Mouse (Mus musculus) liver, embryonic 13.5 days (tissue): ENCODE results near the gene Dcakd. TPM values are rescaled to one million over a fixed set of nuclear protein-coding genes. Genes with fewer than 3 reads are reported as not detected.
"Not testable (repeated sequence)": the region's sequence is repeated elsewhere in the genome, so short reads cannot be mapped to it uniquely, and the experiment has no call there.

ENCODE experiments used
- ATAC-seq: fragments of 200-750 bp; cut with Nextera tagmentation; 2 replicates; pipeline ENCODE4 v1.8.0; 2017; ENCODE audit warnings: low read depth, mild to moderate bottlenecking, moderate number of reproducible peaks, moderate library complexity
- DNase-seq: peaks from one replicate; pipeline ENCODE4 v3.0.0; 2022
- H3K27ac ChIP-seq: fragments of 300-500 bp; sonication (generic); 2 replicates; pipeline ENCODE4 v1.5.1; 2015; ENCODE audit warnings: moderate library complexity, mild to moderate bottlenecking, inconsistent platforms
- H3K27me3 ChIP-seq: fragments of 300-500 bp; sonication (generic); 2 replicates; pipeline ENCODE4 v1.6.1; 2015; ENCODE audit warnings: mild to moderate bottlenecking, inconsistent platforms
- H3K36me3 ChIP-seq: fragments of 300-500 bp; sonication (generic); 2 replicates; pipeline ENCODE4 v1.6.1; 2015; ENCODE audit warnings: mild to moderate bottlenecking, inconsistent platforms
- H3K4me1 ChIP-seq: fragments of 300-500 bp; sonication (generic); replicated peaks from 2 replicates; pipeline ENCODE4 v1.6.1; 2015; ENCODE audit warnings: inconsistent platforms
- H3K4me2 ChIP-seq: fragments of 300-500 bp; sonication (generic); 2 replicates; pipeline ENCODE4 v1.6.1; 2015; ENCODE audit warnings: inconsistent platforms, mild to moderate bottlenecking, moderate library complexity
- H3K4me3 ChIP-seq: fragments of 300-500 bp; sonication (generic); replicated peaks from 2 replicates; pipeline ENCODE4 v1.5.1; 2015; ENCODE audit warnings: mild to moderate bottlenecking, inconsistent platforms
- H3K9ac ChIP-seq: fragments of 300-500 bp; sonication (generic); 2 replicates; pipeline ENCODE4 v1.6.1; 2015; ENCODE audit warnings: mild to moderate bottlenecking, inconsistent platforms
- H3K9me3 ChIP-seq: fragments of 300-500 bp; sonication (generic); replicated peaks from 2 replicates; pipeline ENCODE4 v1.6.1; 2016; ENCODE audit warnings: inconsistent platforms
- WGBS: fragments of 180-500 bp; shearing (Covaris S2); methylation state at CpG from one replicate; pipeline ENCODE4 v1.1.7; 2015; ENCODE audit not compliant: insufficient replicate concordance; 5-methylcytosine and 5-hydroxymethylcytosine counted together
- polyA plus RNA-seq: library from polyadenylated mRNA; unstranded; fragments of >200 nt; fragmentation: Nextera tagmentation; extraction: Ambion mirVana; gene quantifications from 2 replicates; pipeline ENCODE4 v1.2.1, GENCODE M21; 2015

Dcakd gene
- polyA plus RNA-seq, 1 experiment from 2014 or later: 29.9 TPM

GRCm38 (mm10) chr11:102992940-102993339 lies 35.2 kb downstream of the Dcakd start:
- Histone ChIP-seq H3K27ac (no peak overlapping the region), H3K4me2 (no peak overlapping the region), H3K36me3 (peaks cover 38% of the 10 kb centered on the region), H3K9ac (no peak overlapping the region), H3K9me3 (no peaks in the 10 kb centered on the region), H3K4me3 (no peak overlapping the region), H3K4me1 (peaks cover 19% of the 10 kb centered on the region), H3K27me3 (peaks cover 49% of the 10 kb centered on the region)
- DNase-seq (peak; percentile 47), ATAC-seq (0 out of 2 replicates have a peak, but pooled peaks have one; percentile 37)
- 7% methylated on average over 5 of the region's 5 CpGs for WGBS

DNA sequence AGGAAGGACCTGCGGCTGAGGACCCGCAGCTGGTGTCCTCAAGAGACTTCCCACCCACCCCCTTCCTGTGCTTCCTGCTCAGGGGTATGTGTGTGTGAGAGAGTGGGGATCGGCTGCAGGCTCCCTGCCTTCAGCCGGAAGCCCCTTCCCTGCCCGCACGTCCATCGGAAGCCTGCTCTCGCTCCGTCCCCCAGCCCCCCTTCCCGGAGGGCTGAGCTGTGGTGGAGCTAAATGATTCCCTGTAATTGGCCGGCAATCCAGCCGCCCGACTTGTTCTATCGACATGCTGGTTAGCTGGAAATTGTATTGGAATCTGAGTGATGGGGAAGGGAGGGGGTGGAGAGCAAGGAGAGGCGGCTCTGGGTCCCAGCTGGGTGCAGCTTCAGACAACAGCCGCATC lies 36.5 kb downstream of the Dcakd start:
- Histone ChIP-seq H3K27ac (no peak overlapping the region), H3K9me3 (no peaks in the 10 kb centered on the region), H3K4me2 (0 out of 2 replicates have a peak overlapping the region, but pooled peaks have one; percentile 19), H3K27me3 (peaks cover 61% of the 10 kb centered on the region), H3K9ac (no peak overlapping the region), H3K4me1 (peaks cover 13% of the 10 kb centered on the region), H3K36me3 (peaks cover 27% of the 10 kb centered on the region), H3K4me3 (no peak overlapping the region)
- ATAC-seq (no peak), DNase-seq (no peak)
- 5% methylated on average over 16 of the region's 16 CpGs for WGBS

DNA sequence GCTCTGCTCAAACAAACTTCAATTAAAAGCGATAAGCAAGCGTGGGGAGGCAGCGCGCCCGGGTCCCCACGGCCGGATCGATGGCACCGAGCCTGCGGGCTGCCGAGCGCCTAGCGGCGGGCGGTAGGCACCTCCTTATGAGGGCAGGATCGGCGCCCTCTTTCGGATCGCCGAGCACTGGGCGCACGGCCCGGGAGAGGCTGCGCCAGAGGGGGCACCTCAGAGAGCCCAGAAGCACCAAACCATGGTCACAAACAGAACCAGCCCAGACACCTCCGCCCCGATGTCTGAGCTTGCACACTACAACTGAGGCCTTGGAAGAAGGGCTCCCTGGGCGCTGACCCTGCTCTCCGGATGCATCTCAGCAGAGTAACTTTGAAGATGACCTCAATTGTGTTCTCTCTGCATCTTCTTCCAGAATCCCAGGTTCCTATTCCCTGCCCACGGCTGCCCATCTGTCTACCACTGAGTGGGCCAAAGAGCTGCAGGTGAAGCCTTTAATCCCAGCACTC lies 37.9 kb downstream of the Dcakd start:
- Histone ChIP-seq H3K27me3 (peaks cover 65% of the 10 kb centered on the region), H3K4me3 (peak overlapping the region; percentile 32), H3K27ac (no peak overlapping the region), H3K9me3 (no peaks in the 10 kb centered on the region), H3K4me2 (peak overlapping the region; percentile 56), H3K36me3 (peaks cover 12% of the 10 kb centered on the region), H3K4me1 (peaks cover 13% of the 10 kb centered on the region), H3K9ac (no peak overlapping the region)
- no peak for ATAC-seq
- DNase-seq: no peak
- 1% methylated on average over 29 of the region's 29 CpGs for WGBS

GRCm38 (mm10) chr11:102989641-102990151 lies 38.4 kb downstream of the Dcakd start:
- Histone ChIP-seq H3K27ac (no peak overlapping the region), H3K9me3 (no peaks in the 10 kb centered on the region), H3K27me3 (peaks cover 65% of the 10 kb centered on the region), H3K9ac (no peak overlapping the region), H3K36me3 (peaks cover 7% of the 10 kb centered on the region), H3K4me1 (peaks cover 13% of the 10 kb centered on the region), H3K4me2 (peak overlapping the region; percentile 56), H3K4me3 (peak overlapping the region; percentile 32)
- DNase-seq (no peak), ATAC-seq (no peak)
- WGBS: 10% methylated on average over 28 of the region's 28 CpGs

DNA sequence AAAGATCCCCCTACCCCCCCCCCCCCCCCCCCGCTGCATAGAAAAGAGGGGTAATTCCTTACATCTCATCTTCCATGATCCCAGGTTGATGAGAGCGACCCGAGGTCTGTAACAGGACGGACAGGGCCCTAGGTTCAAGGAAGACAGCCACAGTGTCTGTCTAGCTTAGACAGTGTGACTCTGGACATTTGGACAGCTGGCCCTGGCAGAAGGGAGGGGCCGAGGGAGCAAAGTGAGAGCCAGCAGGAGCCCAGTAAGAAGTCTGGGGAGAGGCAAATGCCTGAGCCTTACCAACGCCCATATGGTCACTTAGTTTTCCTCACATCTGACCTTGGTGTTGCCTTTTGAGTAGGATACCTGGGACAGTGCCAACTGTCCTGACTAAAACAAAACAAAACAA lies 43.0 kb downstream of the Dcakd start:
- Histone ChIP-seq H3K4me2 (no peak overlapping the region), H3K36me3 (no peaks in the 10 kb centered on the region), H3K4me1 (peaks cover 7% of the 10 kb centered on the region), H3K4me3 (no peak overlapping the region), H3K9me3 (no peaks in the 10 kb centered on the region), H3K27ac (no peak overlapping the region), H3K27me3 (peaks cover 48% of the 10 kb centered on the region), H3K9ac (no peak overlapping the region)
- DNase-seq (no peak), ATAC-seq (no peak)
- WGBS: 58% methylated on average over 6 of the region's 6 CpGs

DNA sequence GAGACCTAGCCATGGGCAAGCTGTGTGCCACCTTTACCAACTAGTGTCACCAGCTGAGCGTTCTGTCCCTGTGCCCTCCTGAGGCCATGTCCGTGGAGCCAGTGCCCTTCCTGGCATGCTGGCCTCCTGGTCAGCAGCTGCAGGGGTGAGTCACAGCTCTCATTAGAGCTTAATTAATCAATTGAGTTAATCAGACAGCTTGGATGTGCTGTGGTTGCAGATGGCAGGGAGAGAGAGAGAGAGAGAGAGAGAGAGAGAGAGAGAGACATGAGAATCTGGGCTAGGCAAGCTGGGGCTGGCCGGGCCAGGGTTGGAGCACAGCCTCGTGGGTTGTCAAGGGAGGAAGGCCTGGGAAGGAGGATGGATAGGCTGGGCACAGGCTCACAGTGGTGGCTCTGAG lies 43.5 kb downstream of the Dcakd start:
- Histone ChIP-seq H3K27ac (no peak overlapping the region), H3K4me2 (no peak overlapping the region), H3K36me3 (no peaks in the 10 kb centered on the region), H3K9ac (no peak overlapping the region), H3K27me3 (peaks cover 46% of the 10 kb centered on the region), H3K4me1 (peaks cover 2% of the 10 kb centered on the region), H3K4me3 (no peak overlapping the region), H3K9me3 (no peaks in the 10 kb centered on the region)
- WGBS: 56% methylated on average over 4 of the region's 4 CpGs
- DNase-seq (no peak), ATAC-seq (no peak)

GRCm38 (mm10) chr11:102984086-102984485 lies 44.0 kb downstream of the Dcakd start:
- Histone ChIP-seq H3K27ac (no peak overlapping the region), H3K9ac (no peak overlapping the region), H3K4me3 (no peak overlapping the region), H3K36me3 (no peaks in the 10 kb centered on the region), H3K4me2 (no peak overlapping the region), H3K9me3 (no peaks in the 10 kb centered on the region), H3K27me3 (peaks cover 41% of the 10 kb centered on the region), H3K4me1 (no peaks in the 10 kb centered on the region)
- 71% methylated on average over 9 of the region's 9 CpGs for WGBS
- ATAC-seq (no peak), DNase-seq (no peak)

DNA sequence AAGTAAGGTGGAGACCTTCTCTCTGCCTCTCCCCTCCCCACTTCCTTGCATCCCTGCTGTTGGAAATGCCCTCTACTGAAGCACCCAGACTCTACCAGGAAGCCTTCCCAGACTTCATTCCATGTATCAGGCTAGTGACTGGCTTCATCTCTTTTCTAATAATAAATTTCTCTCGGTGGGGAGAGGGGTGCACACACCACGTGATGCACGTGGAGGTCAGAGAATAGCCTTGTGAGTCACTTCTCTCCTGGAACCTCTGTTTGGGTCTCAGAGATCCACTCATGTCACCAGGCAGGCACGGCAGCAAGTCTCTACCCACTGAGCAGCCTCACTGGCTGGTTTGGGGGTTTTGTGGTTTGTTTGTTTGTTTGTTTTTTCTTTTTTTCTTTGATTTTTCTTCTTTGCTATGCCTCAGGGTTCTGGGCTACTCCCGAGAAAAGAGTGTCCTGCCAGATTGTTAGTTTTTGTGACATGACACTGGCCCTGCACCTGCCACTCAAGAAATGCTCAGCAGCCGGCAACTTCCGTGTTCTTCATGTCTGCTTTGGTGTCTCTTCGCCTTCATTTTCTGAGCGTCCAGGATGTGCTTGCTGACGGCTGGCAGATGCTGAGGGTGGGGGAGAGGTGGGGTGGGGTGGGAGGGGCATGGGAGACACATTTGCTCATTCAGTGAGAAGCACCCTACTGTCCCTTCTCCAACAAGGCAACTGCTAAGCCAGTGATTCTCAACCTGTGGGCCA lies 46.8 kb downstream of the Dcakd start:
- Histone ChIP-seq H3K9me3 (no peaks in the 10 kb centered on the region), H3K4me1 (no peaks in the 10 kb centered on the region), H3K27me3 (peaks cover 14% of the 10 kb centered on the region), H3K27ac (no peak overlapping the region), H3K4me2 (no peak overlapping the region), H3K9ac (no peak overlapping the region), H3K36me3 (no peaks in the 10 kb centered on the region), H3K4me3 (no peak overlapping the region)
- ATAC-seq (no peak), DNase-seq (no peak)
- WGBS: 38% methylated on average over 10 of the region's 10 CpGs

- no peaks in the 10 kb centered on the region for H3K36me3 ChIP-seq
- no peaks in the 10 kb centered on the region for H3K4me1 ChIP-seq
- H3K27me3 ChIP-seq: peaks cover 17% of the 10 kb centered on the region; the same call in 1 of the 2 replicates
- WGBS: 43% methylated on average over 6 of the region's 6 CpGs
- H3K4me2 ChIP-seq: no peak overlapping the region
- no peak overlapping the region for H3K9ac ChIP-seq
- no peak for DNase-seq
- no peak overlapping the region for H3K4me3 ChIP-seq
- ATAC-seq: no peak
- no peak overlapping the region for H3K27ac ChIP-seq
- no peaks in the 10 kb centered on the region for H3K9me3 ChIP-seq
Measured at GRCm38 (mm10) chr11:102978052-102978666, 50.0 kb downstream of the Dcakd start.

DNA sequence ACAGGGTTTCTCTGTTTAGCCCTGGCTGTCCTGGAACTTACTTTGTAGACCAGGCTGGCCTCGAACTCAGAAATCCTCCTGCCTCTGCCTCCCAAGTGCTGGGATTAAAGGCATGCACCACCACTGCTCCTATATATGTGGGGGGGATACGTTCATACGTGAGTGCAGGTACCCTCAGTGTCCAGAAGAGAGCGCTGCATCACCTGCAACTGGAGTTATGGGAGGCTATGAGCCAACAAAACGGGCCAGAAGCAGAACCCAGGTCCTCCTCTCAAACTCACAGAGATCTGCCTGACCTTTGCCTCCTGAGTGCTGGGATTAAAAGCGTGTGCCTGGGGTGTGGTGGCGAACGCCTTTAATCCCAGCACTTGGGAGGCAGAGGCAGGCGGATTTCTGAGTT lies 52.2 kb downstream of the Dcakd start:
- H3K27me3 ChIP-seq: peaks cover 30% of the 10 kb centered on the region
- not testable (repeated sequence) for H3K4me3 ChIP-seq, H3K9me3 ChIP-seq, DNase-seq, H3K27ac ChIP-seq, H3K9ac ChIP-seq, ATAC-seq, H3K4me1 ChIP-seq, H3K4me2 ChIP-seq, H3K36me3 ChIP-seq
- 63% methylated on average over 9 of the region's 9 CpGs for WGBS

DNA sequence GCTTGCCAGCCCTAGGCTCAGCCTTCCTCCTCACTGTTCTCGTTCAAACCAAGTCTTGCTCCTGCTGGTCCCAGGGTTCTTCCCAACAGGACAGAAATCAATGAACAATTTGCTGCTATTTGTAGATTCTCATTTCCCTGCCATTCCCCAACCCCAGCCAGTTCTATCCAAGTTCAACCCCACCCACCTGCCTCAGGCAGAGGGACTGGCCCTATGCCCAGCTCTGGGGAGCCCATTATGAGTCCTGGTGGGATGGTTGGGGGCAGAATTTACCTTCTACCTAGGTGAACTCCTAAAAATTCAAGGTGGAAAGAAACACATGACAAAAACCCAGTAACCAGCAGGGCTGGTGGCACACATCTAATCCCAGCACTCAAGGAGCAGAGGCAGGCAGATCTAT lies 55.8 kb downstream of the Dcakd start:
- WGBS: 43% methylated on average over 1 of the region's 1 CpGs
- Histone ChIP-seq H3K27ac (no peak overlapping the region), H3K4me1 (no peaks in the 10 kb centered on the region), H3K9ac (no peak overlapping the region), H3K9me3 (no peaks in the 10 kb centered on the region), H3K4me3 (no peak overlapping the region), H3K4me2 (no peak overlapping the region), H3K27me3 (peaks cover 57% of the 10 kb centered on the region), H3K36me3 (no peaks in the 10 kb centered on the region)
- ATAC-seq: no peak
- no peak for DNase-seq
